Mouse (Mus musculus): ENCODE results near the gene Pih1d2.
"Not testable (repeated sequence)": the region's sequence is repeated elsewhere in the genome, so short reads cannot be mapped to it uniquely, and the experiment has no call there.

The Pih1d2 gene

DNA sequence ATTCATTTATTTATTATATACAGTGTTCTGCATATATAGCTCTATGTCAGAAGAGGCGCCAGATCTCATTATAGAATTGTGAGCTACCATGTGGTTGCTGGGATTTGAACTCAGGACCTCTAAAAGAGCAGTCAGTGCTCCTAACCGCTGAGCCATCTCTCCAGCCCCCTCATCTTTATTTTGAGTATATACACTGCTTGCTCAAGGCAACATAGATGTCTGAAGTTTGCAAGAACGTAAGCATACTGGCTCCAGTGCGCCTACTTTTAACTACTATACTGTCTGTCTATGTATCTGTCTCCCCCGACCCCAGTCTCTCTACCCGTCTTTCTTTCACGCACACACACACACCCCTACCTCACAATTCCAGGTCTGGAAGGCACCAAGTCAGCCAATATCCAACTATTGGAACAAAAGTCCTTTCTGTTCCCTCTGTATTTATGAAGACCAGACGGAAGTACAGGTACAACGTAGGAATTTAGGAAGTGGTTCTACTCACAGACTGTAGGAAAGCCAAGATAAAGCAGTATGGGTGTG, 741 bp downstream of the Pih1d2 start:
- no peak for DNase-seq (ENCODE audit: low read depth, low spot score)

DNA sequence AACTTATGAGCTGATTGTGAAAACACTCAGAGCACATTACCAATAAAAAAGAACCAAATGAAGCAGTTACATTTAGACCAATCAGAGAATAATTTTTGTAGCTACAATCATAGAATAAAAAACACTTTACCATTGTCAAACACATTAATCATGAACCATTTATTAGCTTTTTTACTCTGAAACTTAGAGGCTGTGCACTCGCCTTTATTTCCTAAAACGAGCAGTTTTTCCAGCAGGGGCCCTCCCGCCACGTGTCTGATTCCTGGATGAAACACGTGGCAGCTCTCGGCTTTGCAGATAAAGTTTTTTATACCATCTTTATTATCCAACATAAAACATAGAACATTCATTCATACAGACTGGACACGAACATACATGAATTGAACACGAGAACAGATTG, 13.8 kb downstream of the Pih1d2 start:
- not testable (repeated sequence) for DNase-seq (ENCODE audit: low read depth, low spot score)

DNA sequence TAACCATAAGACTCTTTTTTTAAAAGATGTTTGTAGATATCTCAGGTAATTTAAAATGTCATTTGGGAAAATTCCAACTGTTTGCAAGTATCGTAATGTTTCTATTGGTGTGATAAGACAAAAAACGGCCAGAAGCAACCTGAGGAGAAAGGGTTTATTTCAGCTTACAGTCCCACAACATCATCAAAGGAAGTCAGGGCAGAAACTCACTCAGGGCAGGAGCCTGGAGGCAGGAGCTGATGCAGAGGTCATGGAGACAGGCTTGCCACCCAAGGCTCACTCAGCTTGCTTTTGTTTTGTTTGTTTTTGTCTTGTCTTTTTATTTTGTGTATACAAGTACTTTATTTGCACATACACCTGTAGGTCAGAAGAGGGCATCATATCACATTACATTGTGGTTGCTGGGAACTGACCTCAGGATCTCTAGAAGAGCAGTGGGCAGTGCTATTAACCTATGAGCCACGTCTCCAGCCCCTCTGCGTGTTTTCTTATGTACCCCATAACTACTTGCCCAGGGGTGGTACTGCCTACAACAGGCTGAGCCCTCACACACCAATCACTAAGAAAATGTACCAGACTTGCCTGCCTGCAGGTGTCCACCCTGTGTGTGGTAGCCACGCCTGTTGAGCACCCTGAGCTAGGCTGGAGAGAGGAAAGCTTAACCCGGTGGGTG, 15.0 kb downstream of the Pih1d2 start:
- DNase-seq (ENCODE audit: low read depth, low spot score) = no peak

GRCm38 (mm10) chr9:50633059-50633458, 15.9 kb downstream of the Pih1d2 start:
- DNase-seq (ENCODE audit: low read depth, low spot score) = no peak

GRCm38 (mm10) chr9:50634270-50634669, 17.1 kb downstream of the Pih1d2 start:
- DNase-seq (ENCODE audit: low read depth, low spot score) = no peak

GRCm38 (mm10) chr9:50646826-50647370, 29.8 kb downstream of the Pih1d2 start:
- DNase-seq (ENCODE audit: low read depth, low spot score) = no peak

- no peak for DNase-seq (ENCODE audit: low read depth, low spot score)
Measured at GRCm38 (mm10) chr9:50650503-50650902, 33.4 kb downstream of the Pih1d2 start.

DNA sequence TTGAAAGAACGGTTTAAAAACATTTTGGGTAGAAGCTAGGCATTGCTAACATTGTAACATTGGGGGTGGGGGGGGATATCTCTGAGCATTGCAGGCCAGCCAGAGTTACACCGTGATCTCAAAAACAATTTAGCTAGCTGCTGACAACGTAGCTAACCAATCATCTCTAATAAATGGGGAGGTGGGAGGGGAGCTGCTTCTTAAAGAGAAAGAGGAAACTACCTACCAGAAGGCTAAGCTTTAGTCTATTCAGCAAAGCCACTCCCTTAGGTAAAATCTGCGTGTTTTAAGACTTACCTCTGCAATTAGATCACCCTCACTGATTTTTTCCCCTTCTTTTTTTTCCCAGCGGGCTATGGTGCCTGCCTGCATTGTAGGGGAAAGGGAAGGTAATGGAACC, 41.3 kb downstream of the Pih1d2 start:
- DNase-seq (ENCODE audit: low read depth, low spot score) = no peak

DNA sequence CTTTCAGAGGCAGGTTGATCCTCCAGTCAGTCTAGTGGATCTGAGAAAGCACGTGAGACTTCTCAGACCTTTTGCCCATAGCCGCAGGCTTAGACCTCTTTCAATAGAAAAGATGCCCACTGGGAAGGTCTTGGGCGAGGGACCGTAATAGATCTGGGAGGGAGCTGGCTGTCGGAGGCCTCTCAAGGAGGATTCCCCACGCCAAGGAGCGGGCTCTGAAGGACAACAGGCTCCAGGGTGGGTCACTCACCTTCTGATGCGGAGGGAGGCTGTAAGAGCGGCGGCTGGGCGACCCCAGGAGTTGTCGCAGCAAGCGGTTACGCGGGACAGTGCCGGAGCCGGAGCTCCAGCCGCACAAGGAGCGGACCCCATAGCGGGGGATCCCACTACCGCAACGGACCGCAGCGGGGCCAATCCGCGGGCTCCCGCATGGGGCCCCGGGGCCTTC, 41.8 kb downstream of the Pih1d2 start:
- no peak for DNase-seq (ENCODE audit: low read depth, low spot score)

- DNase-seq (ENCODE audit: low read depth, low spot score) = peak; percentile 72
Measured at GRCm38 (mm10) chr9:50659392-50660217, 42.5 kb downstream of the Pih1d2 start, which contains the start of gene Dlat. Gene Dlat (minus strand): TSS chr9:50659780.

DNA sequence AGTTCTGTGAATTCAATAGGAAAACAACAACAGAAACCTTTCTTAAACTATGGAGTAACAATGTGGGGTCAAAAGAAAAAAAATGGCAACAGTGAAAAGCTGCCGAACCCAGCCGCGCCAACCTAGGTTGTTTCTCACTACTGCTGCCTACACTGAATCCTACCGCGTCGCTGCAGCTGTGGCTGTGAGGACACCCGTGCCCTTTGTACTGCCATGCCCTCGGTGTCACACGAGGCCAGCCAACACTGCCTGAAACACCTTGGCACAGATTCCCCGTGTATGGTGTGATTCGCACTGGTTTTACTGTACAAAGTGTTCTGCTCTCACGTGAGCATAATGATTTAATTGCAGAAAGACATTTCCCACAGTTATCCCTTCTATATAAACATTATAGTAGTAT, 43.3 kb downstream of the Pih1d2 start:
- DNase-seq (ENCODE audit: low read depth, low spot score) = no peak

DNA sequence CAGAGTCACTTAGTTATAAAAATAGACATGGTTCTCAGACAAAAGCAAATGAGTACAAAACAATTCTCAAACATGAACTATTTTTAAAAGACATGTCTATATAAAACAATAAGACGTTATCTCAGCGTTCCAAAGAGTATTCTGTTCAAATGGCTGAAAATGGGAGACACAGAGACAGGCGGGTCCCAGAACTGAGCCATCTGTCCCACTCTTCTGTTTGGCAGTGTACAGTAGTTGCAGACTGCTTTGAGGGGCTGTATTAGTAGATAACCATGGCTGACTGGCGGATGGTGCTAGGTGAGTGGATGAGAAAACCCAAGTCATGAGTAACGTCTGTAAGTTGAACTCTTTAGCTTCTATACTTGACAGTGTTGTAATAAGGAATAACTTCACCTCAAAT, 47.7 kb downstream of the Pih1d2 start:
- no peak for DNase-seq (ENCODE audit: low read depth, low spot score)

- DNase-seq (ENCODE audit: low read depth, low spot score) = no peak
Measured at GRCm38 (mm10) chr9:50666442-50666841, 49.3 kb downstream of the Pih1d2 start.

DNA sequence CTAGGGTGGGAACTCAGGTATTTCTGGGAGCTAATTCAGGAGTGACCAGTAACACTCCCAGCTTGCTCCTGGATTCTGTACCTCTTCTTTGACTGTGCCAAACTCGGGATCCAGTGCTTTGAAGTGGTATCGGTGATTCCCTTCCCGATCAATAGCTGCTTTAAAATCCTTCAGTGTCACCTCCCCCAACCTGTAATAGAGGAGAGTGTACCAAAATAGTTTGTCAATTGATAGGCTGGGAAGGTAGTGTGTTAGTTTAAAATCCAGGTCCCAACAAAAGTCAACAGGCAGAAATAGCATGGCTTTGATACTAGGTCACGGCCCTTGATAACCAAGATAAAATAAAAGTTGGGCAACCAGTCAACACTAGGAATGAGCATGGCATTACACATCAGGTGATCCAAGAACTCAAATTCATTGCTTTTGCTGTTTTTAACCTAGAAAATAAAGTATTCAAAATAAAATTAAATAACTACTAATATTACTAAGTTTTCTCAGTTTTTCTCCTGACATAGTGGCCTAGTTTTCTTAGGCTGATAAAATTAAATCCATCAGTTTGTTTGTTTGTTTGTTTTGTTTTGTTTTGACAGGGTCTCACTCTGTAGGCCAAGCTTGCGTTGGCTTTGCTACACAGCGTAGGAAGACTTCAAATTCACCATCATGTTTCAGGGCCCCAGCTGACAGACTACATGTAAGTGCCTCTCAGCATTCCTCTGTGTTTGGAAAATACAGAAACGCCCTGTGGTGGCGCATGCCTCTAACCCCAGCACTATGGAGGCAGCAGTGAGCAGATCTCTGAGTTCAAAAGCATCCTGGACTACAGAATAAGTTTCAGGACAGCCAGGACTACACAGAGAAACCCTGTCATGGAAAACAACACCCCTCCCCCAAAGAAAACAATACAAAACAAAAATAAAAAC, 50.7 kb downstream of the Pih1d2 start:
- DNase-seq (ENCODE audit: low read depth, low spot score) = no peak

DNA sequence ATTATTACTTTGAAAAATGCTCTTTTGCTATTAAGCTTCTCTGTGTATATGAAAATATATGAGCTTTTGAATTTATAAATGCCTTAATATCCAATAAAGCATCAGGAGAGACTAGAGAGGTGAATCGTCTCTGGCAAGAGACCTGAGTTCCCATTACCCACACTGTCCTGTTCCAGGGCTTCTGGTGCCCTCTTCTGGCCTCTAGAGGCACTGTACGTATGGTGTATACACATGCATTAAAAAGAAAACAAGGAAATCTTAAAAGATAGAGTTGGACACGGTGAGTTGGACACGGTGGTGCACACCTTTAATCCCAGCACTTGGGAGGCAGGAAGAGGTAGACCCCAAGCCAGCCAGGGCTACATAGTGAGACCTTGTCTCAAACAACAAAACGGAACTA, 53.6 kb downstream of the Pih1d2 start:
- no peak for DNase-seq (ENCODE audit: low read depth, low spot score)
